Mouse (Mus musculus) v-Abl transformed pro-B cells (cell line): ENCODE results near the gene Carns1.
"Not testable (repeated sequence)": the region's sequence is repeated elsewhere in the genome, so short reads cannot be mapped to it uniquely, and the experiment has no call there.

Experiments used
- in situ Hi-C, 2 experiments: fragments of 400-800 bp; cut with MboI; formaldehyde crosslinking; loops; one replicate each; pipeline ENCODE4 v1.15.1; 2025; ENCODE audit not compliant: unreplicated experiment in 2 of 2

The Carns1 gene

DNA sequence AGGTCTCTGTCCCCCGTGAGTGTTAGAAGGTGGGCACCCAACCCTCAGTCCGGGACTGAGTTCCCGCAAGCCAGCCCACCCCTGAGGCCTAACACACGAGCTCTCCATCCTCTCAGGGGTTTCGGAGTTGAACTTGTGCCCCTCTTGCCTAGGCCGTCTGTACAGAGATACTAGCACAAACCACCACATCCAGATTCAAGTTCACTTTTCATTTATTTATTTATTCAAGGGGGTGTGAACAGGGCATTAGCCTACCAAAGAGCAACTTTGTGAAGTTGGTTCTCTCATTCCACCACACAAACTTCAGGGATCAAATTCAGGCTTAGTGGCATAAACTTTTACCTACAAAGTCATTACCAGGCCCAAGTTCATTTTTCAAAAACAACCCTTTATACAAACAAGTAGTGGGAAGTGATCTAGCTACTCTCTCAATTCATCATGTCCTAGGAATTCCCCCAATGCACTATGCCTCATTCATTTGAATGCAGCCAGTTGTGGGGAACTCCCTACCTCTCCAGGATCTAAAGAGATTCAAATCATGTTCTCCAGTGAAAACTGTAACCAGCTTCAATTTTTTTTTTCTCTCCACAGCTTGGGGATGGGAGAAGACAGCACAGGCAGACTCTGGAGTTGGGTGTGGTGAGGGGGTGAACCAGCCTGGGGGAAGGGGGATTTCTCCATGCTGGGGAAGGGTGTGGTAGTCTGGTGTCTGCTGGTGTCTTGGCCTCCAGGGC lies 39.9 kb downstream of the Carns1 start:
- in situ Hi-C loops = not testable (repeated sequence)

DNA sequence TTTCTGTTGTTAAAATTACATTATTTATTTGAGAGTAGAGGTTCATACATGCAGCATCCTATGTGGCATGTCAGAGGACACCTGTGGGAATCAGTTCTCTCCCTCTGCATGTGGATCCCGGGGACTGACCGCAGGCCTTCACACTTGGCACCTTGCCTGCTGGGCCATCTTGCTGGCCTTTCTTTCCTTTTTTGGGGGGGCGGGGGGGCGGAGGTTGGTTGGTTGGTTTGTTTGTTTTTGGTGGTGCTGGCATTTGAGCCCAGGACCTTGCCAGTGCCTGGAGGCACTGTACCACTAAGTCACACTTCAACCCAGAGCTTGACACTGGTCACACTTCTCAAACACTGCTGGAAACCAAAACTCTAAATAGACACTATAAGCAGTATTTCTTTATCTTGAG lies 40.9 kb downstream of the Carns1 start:
- in situ Hi-C loops = no loop called here

DNA sequence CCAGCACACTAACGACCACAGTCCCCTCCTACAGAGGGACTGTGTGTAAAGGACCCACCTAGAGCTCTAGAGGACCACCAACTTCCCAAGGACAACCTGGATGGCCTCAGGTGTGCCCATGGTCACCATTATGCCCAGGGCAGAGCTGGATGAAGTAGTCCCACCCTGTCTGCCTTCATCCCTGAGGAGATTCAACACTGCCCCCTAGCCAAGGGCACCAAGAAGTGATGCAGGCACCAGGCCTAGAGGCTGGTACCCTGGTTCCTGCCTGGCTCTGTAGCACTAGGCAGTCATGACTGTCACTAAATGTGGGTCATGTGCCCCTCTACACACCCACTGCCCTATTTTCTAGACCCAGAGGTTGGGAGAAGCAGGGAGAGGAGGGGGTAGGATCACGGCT lies 43.5 kb downstream of the Carns1 start:
- in situ Hi-C loops = no loop called here

GRCm38 (mm10) chr19:4131075-4131474 lies 44.2 kb downstream of the Carns1 start:
- in situ Hi-C loops = no loop called here

GRCm38 (mm10) chr19:4130106-4130505 lies 45.2 kb downstream of the Carns1 start:
- in situ Hi-C loops = no loop called here

GRCm38 (mm10) chr19:4129462-4129861 lies 45.8 kb downstream of the Carns1 start:
- in situ Hi-C loops = loop anchor here in 1 of 2 experiments (5.0 kb wide), 1 partner anchor 73 kb away; the partner anchor contains the start of gene Rad9a

DNA sequence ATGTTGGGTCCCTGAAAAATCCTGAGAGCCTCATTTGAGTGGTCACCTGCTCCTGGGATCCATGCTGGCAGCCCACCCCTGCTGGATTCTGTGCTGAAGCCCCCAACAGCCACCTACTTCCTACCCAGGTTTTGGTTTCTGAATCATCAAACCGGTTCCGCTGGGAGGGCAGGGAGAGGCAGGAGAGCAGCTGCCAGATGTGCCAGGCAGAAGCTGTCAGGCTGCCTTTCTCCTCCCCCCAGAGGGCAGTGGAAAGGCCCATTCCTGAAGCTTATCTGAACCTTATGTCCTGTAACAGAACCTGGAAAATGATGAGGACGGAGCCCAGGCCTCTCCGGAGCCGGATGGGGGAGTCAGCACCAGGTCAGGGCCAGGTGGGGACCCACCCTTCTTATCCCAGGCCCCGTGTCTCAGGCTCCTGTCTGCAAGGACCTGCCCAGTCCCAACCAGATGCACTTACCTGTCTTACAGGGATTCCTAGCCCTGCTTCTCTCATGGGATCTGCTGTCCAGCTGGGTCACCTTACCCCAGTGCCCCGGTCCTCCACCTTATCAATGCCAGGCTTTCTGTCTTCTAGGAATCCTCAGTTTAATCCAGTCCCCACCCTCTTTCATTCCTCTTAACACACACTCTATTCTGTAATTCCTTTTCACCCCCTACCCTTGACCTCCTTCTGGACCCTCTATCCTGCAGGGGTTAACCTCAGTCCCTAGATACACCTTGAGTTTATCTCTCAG lies 48.4 kb downstream of the Carns1 start:
- in situ Hi-C loops = loop anchor here in 1 of 2 experiments (5.0 kb wide), 1 partner anchor 75 kb away; the partner anchor contains the start of gene Rad9a

DNA sequence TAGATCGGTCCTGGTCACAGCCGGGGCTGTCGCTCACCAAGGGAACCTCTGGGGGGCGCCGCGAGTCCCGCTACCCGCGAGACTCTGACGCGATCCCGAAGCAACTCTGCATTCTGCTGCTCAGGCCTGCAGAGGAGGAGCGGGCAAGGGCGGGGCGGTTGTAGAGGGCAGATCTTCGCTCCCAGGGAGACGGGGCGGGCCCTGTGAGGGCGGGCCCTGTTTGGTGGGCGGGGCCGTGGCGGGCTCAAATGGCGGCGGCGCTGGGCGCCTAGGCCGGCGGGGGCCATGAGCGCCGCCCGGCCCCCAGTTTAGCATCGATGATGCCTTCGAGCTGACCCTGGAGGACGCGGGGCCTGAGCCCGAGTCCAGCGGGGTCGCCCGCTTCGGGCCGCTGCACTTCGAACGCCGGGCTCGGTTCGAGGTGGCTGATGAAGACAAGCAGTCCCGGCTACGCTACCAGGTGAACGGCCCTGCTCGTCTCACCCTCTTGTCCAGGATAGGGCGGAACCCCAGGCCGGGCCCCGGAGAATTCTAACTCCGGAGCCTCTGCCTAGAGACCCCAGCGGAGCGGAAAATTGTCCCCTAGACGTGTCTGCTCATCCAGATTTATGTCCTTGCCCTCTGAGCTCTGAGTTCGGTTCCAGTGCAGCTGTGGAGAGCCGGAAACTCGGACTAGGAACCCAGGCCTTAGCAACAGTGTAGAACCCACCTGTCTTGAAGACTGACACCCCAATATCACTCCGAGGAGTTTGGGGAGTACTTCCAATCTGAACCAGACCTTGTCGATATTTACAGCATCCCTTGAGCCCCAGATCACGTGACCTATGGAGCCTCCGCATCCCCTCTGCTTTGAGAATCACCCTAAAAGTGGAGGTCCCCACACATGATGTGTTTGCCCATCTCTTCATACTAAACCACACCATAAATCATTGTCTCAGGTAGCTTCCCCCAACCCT lies 49.3 kb downstream of the Carns1 start, which contains the start of gene Aip:
Gene Aip (minus strand): TSS at position 118 of the 956 bp plus-strand sequence.
- in situ Hi-C loops = loop anchor here in 1 of 2 experiments (5.0 kb wide), 1 partner anchor 76 kb away; the partner anchor contains the start of gene Rad9a

DNA sequence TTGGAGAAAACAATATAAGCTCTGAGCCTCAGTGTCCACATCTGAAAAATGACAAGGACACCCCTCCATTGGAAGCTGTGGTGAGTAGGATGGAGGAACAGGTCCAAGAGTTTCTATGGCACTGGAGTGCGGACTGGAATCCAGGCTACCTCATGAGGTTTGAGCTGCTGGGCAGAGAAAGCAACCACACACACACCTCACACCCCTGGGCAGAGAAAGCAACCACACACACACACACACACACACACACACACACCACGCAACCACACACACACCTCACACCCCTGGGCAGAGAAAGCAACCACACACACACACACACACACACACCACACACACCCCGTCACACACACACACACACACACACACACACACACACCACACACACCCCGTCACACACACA lies 50.0 kb downstream of the Carns1 start:
- in situ Hi-C loops = loop anchor here in 1 of 2 experiments (5.0 kb wide), 1 partner anchor 77 kb away; the partner anchor contains the start of gene Rad9a

DNA sequence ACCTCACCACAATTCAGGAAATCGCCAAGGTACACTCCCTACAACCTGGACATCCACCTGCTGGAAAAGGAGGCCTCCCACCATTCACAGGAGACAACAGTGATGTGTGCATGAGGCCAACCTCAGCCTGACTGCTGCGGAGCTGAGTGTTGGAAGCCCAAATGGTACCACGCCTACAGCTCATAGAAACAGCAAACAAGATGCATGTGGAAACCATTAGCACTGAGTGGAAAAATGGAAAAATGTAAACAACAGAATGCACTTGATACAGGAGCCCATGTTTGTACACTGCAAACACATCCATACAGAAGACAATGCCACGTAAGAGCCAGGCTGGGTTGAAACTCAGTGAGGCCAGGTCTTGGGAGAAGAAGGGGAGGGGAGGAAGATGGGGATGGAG lies 50.8 kb downstream of the Carns1 start:
- in situ Hi-C loops = loop anchor here in 1 of 2 experiments (5.0 kb wide), 1 partner anchor 78 kb away; the partner anchor contains the start of gene Rad9a

DNA sequence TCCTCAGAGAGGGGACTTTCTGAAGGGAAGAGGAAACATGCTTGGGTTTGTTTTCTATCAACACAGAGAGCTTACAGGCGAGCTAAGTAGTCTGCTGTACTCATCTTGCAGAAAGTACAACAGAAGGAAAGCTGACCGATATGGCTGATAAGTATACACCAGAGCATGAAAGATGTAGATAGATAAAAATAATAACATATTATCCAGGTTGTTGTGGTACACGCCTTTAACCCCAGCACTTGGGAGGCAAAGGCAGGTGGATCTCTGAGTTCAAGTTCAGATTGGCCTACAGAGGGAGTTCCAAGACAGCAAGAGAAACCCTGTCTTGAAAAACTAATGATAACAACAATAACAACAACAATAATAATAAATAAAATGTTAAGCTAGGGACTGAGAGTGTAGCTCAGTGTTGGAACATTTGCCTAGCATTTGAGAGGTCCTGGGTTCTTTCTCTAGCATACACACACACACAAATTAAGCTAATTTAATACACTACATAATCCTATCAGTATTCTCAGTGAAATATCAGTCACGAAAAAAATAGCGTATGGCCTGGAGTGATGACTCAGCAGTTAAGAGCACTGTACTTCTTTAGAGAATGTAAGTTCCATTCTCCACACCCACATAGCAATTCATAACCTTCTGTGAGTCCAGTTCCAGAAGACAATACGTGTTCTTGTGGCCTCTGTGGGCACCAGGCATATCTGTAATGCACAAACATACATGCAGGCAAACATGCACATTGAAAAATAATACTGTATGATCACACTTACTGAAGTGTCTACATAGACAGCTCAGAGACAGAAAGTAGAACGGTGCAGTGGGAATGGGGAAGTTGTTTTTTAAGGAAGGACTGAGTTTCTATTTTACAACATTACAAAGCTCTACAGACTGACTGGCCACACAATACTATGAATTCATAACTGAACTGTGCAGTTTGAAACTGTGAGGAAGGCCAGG lies 52.6 kb downstream of the Carns1 start:
- in situ Hi-C loops = loop anchor here in 1 of 2 experiments (5.0 kb wide), 1 partner anchor 80 kb away; the partner anchor contains the start of gene Rad9a

DNA sequence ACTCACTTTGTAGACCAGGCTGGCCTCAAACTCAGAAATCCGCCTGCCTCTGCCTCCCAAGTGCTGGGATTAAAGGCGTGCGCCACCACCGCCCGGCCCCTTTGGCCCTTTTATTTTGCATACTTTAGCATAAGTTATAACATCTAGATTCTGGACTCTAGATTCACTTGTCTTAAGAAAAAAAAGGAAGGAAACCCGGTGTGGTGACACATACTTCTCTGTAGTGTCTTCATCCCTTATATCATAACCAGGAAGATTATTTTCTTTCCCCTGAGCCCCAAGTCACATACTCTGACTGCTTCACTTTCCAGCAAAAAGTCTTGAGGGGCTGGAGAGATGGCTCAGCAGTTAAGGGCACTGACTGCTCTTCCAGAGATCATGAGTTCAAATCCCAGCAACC lies 53.4 kb downstream of the Carns1 start:
- in situ Hi-C loops = loop anchor here in 1 of 2 experiments (5.0 kb wide), 1 partner anchor 80 kb away; the partner anchor contains the start of gene Rad9a

GRCm38 (mm10) chr19:4121097-4121805 lies 54.0 kb downstream of the Carns1 start:
- in situ Hi-C loops = loop anchor here in 1 of 2 experiments (5.0 kb wide), 1 partner anchor 81 kb away; the partner anchor contains the start of gene Rad9a

GRCm38 (mm10) chr19:4120496-4120895 lies 54.8 kb downstream of the Carns1 start:
- in situ Hi-C loops = loop anchor here in 1 of 2 experiments (5.0 kb wide), 1 partner anchor 82 kb away; the partner anchor contains the start of gene Rad9a

DNA sequence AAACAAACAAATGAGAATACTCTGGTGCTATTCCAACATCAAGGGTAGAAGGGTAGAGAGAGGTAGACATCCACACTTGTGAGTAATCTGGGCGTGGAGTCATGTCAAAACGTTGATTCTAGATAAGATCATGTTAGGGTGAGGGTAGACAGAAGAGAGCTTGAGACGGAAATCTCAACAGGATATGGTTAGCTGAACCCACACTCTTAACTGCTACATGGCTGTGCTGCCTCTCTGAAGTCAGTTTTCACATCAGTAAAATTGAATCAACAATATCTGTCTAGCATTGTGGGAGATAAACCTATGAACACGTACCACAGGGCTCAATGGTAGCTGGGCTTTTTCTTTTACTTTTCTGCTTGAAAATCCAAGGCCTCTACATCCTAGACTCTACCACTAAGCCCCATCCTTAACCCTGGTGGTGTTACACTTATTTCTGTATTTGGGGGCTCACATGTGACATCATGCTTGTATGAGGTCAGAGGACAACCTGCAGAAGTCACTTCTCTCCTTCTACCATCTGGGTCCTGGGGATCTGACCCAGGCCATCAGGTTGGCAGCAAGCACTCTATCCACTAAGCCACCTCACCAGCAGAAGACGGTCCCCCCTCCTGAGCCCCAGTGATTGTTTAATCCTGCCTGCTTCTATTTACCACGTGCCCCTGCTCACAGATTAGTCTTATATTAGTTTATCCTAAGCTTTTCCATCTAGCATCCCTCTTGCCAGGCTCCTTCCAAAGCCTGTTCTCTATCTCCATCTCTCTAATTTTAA lies 55.4 kb downstream of the Carns1 start:
- in situ Hi-C loops = loop anchor here in 1 of 2 experiments (5.0 kb wide), 1 partner anchor 82 kb away; the partner anchor contains the start of gene Rad9a

DNA sequence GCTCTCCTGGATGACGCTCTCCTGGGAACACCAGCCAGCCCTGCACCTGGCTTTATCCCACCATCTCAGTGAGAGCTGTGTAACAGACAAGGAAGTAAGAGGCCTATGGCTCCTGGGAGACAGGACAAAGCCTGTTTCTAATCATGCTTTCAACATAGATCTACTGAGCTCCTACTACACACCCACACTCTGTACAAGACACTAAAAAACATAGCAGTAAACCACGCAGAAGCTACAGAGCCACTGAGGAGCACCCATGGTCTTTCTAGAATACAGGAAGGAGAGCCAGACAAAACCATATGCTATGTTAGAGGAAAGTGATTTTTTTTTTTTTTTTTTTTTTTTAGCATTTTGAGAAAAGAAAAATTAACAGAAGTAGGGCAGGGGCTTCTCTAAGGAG lies 56.9 kb downstream of the Carns1 start:
- in situ Hi-C loops = no loop called here

DNA sequence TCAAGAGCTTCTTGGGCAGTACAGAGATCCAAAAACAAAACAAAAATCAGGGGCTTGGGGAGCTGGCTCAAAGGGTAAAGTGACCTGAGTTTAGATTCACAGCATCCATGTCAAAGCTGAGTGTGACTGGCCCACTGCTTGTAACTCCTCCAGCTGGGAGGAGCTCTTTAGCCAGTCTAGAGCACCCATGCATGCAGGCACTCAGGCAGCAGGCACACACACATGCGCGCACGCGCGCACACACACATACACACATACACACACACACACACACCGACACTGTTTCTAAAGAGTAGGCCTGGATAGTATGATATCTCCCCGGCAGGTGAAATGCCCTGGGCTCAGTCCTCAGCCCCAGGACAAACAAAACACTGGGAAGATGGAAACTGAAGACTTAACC lies 58.3 kb downstream of the Carns1 start:
- in situ Hi-C loops = no loop called here
